Mouse (Mus musculus) limb, embryonic 14.5 days (tissue): ENCODE results near the gene Guk1. TPM values are rescaled to one million over a fixed set of nuclear protein-coding genes. Genes with fewer than 3 reads are reported as not detected.

Source experiments
- ATAC-seq: fragments of 200-750 bp; cut with Nextera tagmentation; 2 replicates; pipeline ENCODE4 v1.8.0; 2017; ENCODE audit warnings: low read depth, moderate number of reproducible peaks, moderate TSS enrichment; ENCODE audit not compliant: low FRiP score
- DNase-seq: peaks from one replicate; pipeline ENCODE4 v3.0.0-alpha.2; 2015; ENCODE audit warnings: low spot score
- H3K27ac ChIP-seq: fragments of 300-500 bp; sonication (generic); replicated peaks from 2 replicates; pipeline ENCODE4 v1.5.1; 2014; ENCODE audit warnings: low read depth, mild to moderate bottlenecking, low read length, moderate library complexity, mixed read lengths
- H3K27me3 ChIP-seq: fragments of 300-500 bp; sonication (generic); 2 replicates; pipeline ENCODE4 v1.6.1; 2014; ENCODE audit warnings: low read length, mixed read lengths; ENCODE audit not compliant: control insufficient read depth, insufficient read depth
- H3K36me3 ChIP-seq: fragments of 300-500 bp; sonication (generic); 2 replicates; pipeline ENCODE4 v1.6.1; 2014; ENCODE audit warnings: mild to moderate bottlenecking, low read length, moderate library complexity, mixed read lengths; ENCODE audit not compliant: control insufficient read depth, insufficient read depth
- H3K4me1 ChIP-seq: fragments of 300-500 bp; sonication (generic); 2 replicates; pipeline ENCODE4 v1.6.1; 2014; ENCODE audit warnings: antibody characterized with exemption, low read length, mixed read lengths; ENCODE audit not compliant: control insufficient read depth, insufficient read depth
- H3K4me2 ChIP-seq: fragments of 300-500 bp; sonication (generic); replicated peaks from 2 replicates; pipeline ENCODE4 v1.6.1; 2014; ENCODE audit warnings: low read depth, mild to moderate bottlenecking, low read length, moderate library complexity; ENCODE audit not compliant: severe bottlenecking
- H3K4me3 ChIP-seq: fragments of 300-500 bp; sonication (generic); replicated peaks from 2 replicates; pipeline ENCODE4 v1.5.1; 2014; ENCODE audit warnings: low read length
- H3K9ac ChIP-seq: fragments of 300-500 bp; sonication (generic); 2 replicates; pipeline ENCODE4 v1.6.1; 2014; ENCODE audit warnings: mild to moderate bottlenecking, low read depth, low read length, moderate library complexity; ENCODE audit not compliant: severe bottlenecking
- H3K9me3 ChIP-seq: fragments of 300-500 bp; sonication (generic); 2 replicates; pipeline ENCODE4 v1.6.1; 2016; ENCODE audit warnings: low read length; ENCODE audit not compliant: control insufficient read depth
- POLR2A ChIP-seq: fragments of 200-500 bp; IDR thresholded peaks from 2 replicates; pipeline ENCODE4 v1.8.0; 2012; ENCODE audit warnings: inconsistent platforms, mild to moderate bottlenecking, moderate library complexity, borderline replicate concordance; ENCODE audit not compliant: insufficient read depth, insufficient read length; ENCODE audit errors: extremely low read depth
- WGBS: fragments of 180-500 bp; shearing (Covaris S2); extraction: QIAGEN DNeasy Blood & Tissue Kit; methylation state at CpG from one replicate; pipeline ENCODE4 v1.1.7; 2014; 5-methylcytosine and 5-hydroxymethylcytosine counted together
- polyA plus RNA-seq, 2 experiments: library from polyadenylated mRNA; depleted of rRNA in 1 of 2; stranded (reverse) in 1 of 2; unstranded in 1 of 2; fragments of >200 nt; fragmentation: Nextera tagmentation in 1 of 2; extraction: Ambion mirVana in 1 of 2; gene quantifications; 2 replicates each; pipeline versions ENCODE4 v1.2.1 to v1.2.3; 2012 to 2014

The Guk1 gene
- polyA plus RNA-seq, 2 experiments: 101 to 129 TPM

DNA sequence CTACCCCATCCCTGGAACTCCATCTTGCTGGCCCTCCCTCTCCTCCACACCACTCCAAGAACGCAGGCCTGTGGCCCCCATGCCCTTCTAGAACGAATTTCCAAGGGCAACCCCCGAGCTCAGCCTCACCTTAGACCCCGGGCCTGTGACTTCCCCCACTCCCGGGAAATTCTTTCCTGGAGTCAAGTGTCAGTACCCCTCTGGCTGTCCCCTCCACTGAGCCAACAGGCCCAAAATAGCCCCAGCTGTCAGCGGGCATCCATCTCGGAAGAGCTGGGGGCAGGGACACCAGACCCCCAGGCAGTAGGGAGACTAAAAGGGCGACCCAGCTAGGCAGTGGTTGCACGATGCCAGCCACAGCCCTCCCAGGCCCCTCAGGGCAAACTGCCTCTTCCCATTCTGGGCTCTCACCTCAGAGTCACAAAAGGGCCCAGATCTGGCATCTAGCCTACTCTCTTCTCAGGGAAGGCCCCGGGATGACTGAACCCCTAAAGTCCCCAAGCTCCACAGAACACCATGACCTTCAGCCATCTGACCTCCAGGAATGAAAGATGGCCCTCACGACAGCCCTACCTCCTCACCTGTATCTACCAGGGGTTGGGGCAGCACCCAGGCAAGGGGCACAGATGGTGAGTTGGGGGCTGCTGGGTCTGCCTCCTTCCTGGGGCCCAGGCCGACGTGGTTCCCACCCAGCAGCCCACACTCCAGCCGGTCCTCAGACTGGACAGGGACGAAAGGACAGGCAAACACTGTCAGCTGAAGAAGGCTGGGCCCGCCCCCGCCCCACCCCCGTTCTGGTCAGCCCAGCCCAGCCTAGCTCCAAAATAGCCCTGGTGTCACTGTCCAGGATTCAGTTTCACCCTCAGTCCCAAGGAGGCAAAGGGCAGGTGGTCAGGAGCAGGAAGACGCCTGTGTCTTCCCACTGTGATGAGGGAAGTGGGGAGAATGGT, 53.2 kb downstream of the Guk1 start:
- Histone ChIP-seq H3K9ac (no peak overlapping the region), H3K4me1 (no peaks in the 10 kb centered on the region), H3K9me3 (no peaks in the 10 kb centered on the region), H3K36me3 (no peaks in the 10 kb centered on the region), H3K27me3 (peaks cover 41% of the 10 kb centered on the region), H3K4me3 (no peak overlapping the region), H3K27ac (no peak overlapping the region), H3K4me2 (no peak overlapping the region)
- no peak for DNase-seq
- peak; percentile 56 for ATAC-seq
- no peak for TF ChIP-seq POLR2A
- 62% methylated on average over 18 of the region's 19 CpGs for WGBS

- Histone ChIP-seq H3K4me2 (no peak overlapping the region), H3K4me1 (no peaks in the 10 kb centered on the region), H3K9ac (no peak overlapping the region), H3K27me3 (peaks cover 57% of the 10 kb centered on the region), H3K36me3 (no peaks in the 10 kb centered on the region), H3K9me3 (no peaks in the 10 kb centered on the region), H3K27ac (no peak overlapping the region), H3K4me3 (no peak overlapping the region)
- no peak for TF ChIP-seq POLR2A
- DNase-seq (no peak), ATAC-seq (no peak)
- WGBS: 74% methylated on average over 12 of the region's 12 CpGs
Measured at GRCm38 (mm10) chr11:59136994-59137706, 54.9 kb downstream of the Guk1 start.

- Histone ChIP-seq H3K36me3 (no peaks in the 10 kb centered on the region), H3K4me1 (no peaks in the 10 kb centered on the region), H3K9me3 (no peaks in the 10 kb centered on the region), H3K4me2 (peak within 1 kb of the TSS; percentile 35), H3K9ac (no peak within 1 kb of the TSS; the same call in 1 of the 2 replicates), H3K27me3 (peaks cover 57% of the 10 kb centered on the region), H3K27ac (no peak within 1 kb of the TSS), H3K4me3 (peak within 1 kb of the TSS; percentile 16)
- no peak for TF ChIP-seq POLR2A
- DNase-seq (no peak), ATAC-seq (no peak)
- 24% methylated on average over 41 of the region's 44 CpGs for WGBS
Measured at GRCm38 (mm10) chr11:59135904-59136452, 56.0 kb downstream of the Guk1 start, which contains the start of gene Obscn. Gene Obscn (minus strand): TSS chr11:59136402.

- DNase-seq: no peak
- 7% methylated on average over 50 of the region's 55 CpGs for WGBS
Measured at GRCm38 (mm10) chr11:59135051-59135820, 56.8 kb downstream of the Guk1 start.

More at GRCm38 (mm10) chr11:59135051-59135820, 56.8 kb downstream of the Guk1 start:
- TF ChIP-seq POLR2A: no peak
- peaks cover 57% of the 10 kb centered on the region for H3K27me3 ChIP-seq
- peak overlapping the region; percentile 16 for H3K4me3 ChIP-seq
- no peaks in the 10 kb centered on the region for H3K9me3 ChIP-seq
- H3K4me1 ChIP-seq: no peaks in the 10 kb centered on the region
- no peak for ATAC-seq
- no peak overlapping the region for H3K9ac ChIP-seq
- H3K36me3 ChIP-seq: no peaks in the 10 kb centered on the region
- H3K4me2 ChIP-seq: peak overlapping the region; percentile 35
- H3K27ac ChIP-seq: no peak overlapping the region
